ENCODE assay signal across 11 mouse cellular contexts in genomic region chr15:79417379-79417778, GRCm38 (mm10).
"Had no signal": no experiment of that assay in that cellular context is flagged by ENCODE, and none has a peak within 500 bp of the region (broad histone marks: within the 10 kb centered on the region; RNA-seq: fewer than 3 reads in every experiment).

No protein-coding gene starts in this region.

- DNase-seq: kidney, adult 11 months; kidney, adult 9 months; kidney, postnatal 4 days; left cerebral cortex, postnatal 4 days; lung, adult 18-20 months; right cerebral cortex, postnatal 25 days; thymus, postnatal 4 days had no signal

- H3K4me3 ChIP-seq: limb, embryonic 15.5 days; midbrain, embryonic 12.5 days had no signal

- H3K4me1 ChIP-seq: limb, embryonic 15.5 days; midbrain, embryonic 12.5 days had no signal

- H3K27ac ChIP-seq: kidney, postnatal 0 days; limb, embryonic 15.5 days; midbrain, embryonic 12.5 days; stomach, postnatal 0 days had no signal

- H3K27me3 ChIP-seq: limb, embryonic 15.5 days; midbrain, embryonic 12.5 days had no signal

- H3K9me3 ChIP-seq: limb, embryonic 15.5 days; midbrain, embryonic 12.5 days had no signal

- H3K4me2 ChIP-seq: limb, embryonic 15.5 days; midbrain, embryonic 12.5 days had no signal

- H3K9ac ChIP-seq: limb, embryonic 15.5 days; midbrain, embryonic 12.5 days had no signal
